Mouse (Mus musculus): ENCODE measurements around the gene Bnip1. TPM values are rescaled to one million over a fixed set of nuclear protein-coding genes. Genes with fewer than 3 reads are reported as not detected.

Gene Bnip1
- total and polyA plus RNA-seq, 2 experiments: 17.5 to 25.2 TPM

DNA sequence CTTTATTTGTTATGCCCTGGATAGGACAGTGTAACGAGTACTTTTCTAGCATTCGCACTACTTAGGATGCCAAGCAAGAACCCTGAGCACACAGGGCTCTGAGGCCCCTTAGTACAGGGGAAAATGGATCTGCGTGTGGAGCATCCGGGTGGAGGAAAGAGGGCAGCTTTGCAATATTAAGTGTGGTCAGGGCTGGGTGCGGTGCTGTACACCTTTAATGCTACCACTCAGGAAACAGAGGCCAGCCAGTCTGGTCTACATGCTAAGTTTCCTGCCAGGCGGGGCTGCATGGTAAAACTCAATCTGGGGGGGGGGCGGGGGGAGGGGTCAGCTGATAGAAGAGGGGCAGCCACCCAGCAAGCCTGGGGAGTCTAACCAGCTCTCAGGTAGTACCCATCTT lies 14.5 kb downstream of the Bnip1 start:
- DNase-seq (ENCODE audit: extremely low read depth, low read depth, low spot score): no peak
- Histone ChIP-seq H3K36me3 (ENCODE audit: control insufficient read depth, insufficient read depth, low read length) (peaks cover 10% of the 10 kb centered on the region; the same call in 1 of the 2 replicates), H3K9ac (ENCODE audit: low read depth, low read length) (no peak overlapping the region), H3K79me2 (ENCODE audit: control insufficient read depth, insufficient read depth, low read length) (no peaks in the 10 kb centered on the region), H3K27ac (replicated peaks; ENCODE audit: insufficient read depth, low read depth, low read length) (no peak overlapping the region), H3K4me3 (ENCODE audit: insufficient read depth, low read depth, low read length) (no peak overlapping the region), H3K4me1 (ENCODE audit: control insufficient read depth, insufficient read depth, low read length) (no peaks in the 10 kb centered on the region), H3K27me3 (ENCODE audit: control insufficient read depth, insufficient read depth, low read length) (no peaks in the 10 kb centered on the region)
- WGBS: 78% methylated on average over 7 of the region's 7 CpGs
- no peak for TF ChIP-seq CTCF (IDR thresholded peaks at IDR 0.05; ENCODE audit: low read depth, low read length)
- no peak for TF ChIP-seq POLR2A (IDR thresholded peaks at IDR 0.05; ENCODE audit: extremely low read depth, insufficient read depth, low read length)

DNA sequence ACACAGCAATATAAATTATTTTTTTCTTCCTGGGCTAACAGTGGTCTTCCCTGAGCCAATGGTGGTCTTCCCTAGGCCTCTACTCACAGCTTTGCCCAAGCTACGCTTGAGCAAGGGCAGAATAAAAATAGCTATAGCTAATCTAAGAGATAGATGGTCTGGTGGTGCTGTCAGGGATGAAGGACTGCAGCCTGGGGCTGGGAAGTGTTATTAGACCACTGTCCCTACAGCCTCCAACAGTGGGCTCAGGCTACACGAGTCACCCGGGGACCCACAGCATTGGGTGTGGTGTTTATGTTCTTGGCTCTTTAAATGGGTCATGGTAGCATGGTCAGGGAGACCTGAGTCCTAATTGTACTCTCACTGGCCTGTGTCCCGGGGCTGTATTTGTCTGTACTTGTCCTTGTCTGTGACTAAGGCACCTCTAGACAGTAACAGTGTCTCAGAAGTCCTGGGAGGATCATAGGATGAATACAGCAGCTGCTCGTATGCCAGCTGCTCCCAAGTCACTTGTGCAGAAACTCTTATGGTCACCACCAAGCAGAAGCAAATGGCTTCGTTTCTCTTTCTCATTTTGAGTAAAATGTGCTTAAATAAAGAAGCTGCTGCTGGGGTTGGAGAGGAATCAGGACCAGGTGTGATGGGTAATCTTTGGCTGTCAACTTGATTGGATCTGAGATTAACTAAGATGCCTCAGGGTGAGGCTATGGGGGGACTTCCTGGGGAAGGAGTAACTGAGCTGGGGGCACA lies 16.7 kb downstream of the Bnip1 start:
- DNase-seq (ENCODE audit: extremely low read depth, low read depth, low spot score): no peak

DNA sequence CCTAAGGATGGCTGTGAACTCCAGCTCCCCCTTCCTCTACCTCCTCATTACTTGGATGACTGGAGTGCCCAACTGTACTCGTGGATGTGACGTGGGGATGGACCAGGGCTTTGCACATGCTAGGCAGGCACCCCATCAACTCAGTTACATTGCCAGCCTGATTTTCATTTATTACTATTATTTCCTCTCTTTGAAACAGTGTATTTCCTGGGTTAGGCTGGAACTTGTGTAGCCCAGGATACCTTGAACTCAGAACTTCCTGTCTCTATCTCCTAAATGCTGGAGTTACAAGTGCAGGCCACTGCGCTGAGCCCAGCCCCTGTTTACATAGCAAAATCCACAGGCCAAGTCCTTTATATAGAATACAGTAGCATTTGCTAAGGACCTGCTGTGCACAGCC lies 22.0 kb downstream of the Bnip1 start:
- 84% methylated on average over 3 of the region's 3 CpGs for WGBS
- H3K79me2 ChIP-seq (ENCODE audit: control insufficient read depth, insufficient read depth, low read length): no peaks in the 10 kb centered on the region
- no peaks in the 10 kb centered on the region for H3K27me3 ChIP-seq (ENCODE audit: control insufficient read depth, insufficient read depth, low read length)
- DNase-seq (ENCODE audit: extremely low read depth, low read depth, low spot score): no peak
- H3K27ac ChIP-seq (replicated peaks; ENCODE audit: insufficient read depth, low read depth, low read length): no peak overlapping the region
- H3K9ac ChIP-seq (ENCODE audit: low read depth, low read length): no peak overlapping the region
- no peaks in the 10 kb centered on the region for H3K4me1 ChIP-seq (ENCODE audit: control insufficient read depth, insufficient read depth, low read length)
- H3K36me3 ChIP-seq (ENCODE audit: control insufficient read depth, insufficient read depth, low read length): no peaks in the 10 kb centered on the region
- TF ChIP-seq CTCF (IDR thresholded peaks at IDR 0.05; ENCODE audit: low read depth, low read length): no peak
- no peak for TF ChIP-seq POLR2A (IDR thresholded peaks at IDR 0.05; ENCODE audit: extremely low read depth, insufficient read depth, low read length)
- no peak overlapping the region for H3K4me3 ChIP-seq (ENCODE audit: insufficient read depth, low read depth, low read length)

More for the DNA sequence above, 16.7 kb downstream of the Bnip1 start:
- no peaks in the 10 kb centered on the region for H3K27me3 ChIP-seq (ENCODE audit: control insufficient read depth, insufficient read depth, low read length)
- H3K4me1 ChIP-seq (ENCODE audit: control insufficient read depth, insufficient read depth, low read length): no peaks in the 10 kb centered on the region
- H3K27ac ChIP-seq (replicated peaks; ENCODE audit: insufficient read depth, low read depth, low read length): no peak overlapping the region
- H3K9ac ChIP-seq (ENCODE audit: low read depth, low read length): no peak overlapping the region
- no peak overlapping the region for H3K4me3 ChIP-seq (ENCODE audit: insufficient read depth, low read depth, low read length)
- TF ChIP-seq CTCF (IDR thresholded peaks at IDR 0.05; ENCODE audit: low read depth, low read length): no peak
- TF ChIP-seq POLR2A (IDR thresholded peaks at IDR 0.05; ENCODE audit: extremely low read depth, insufficient read depth, low read length): no peak
- 75% methylated on average over 6 of the region's 6 CpGs for WGBS
- no peaks in the 10 kb centered on the region for H3K79me2 ChIP-seq (ENCODE audit: control insufficient read depth, insufficient read depth, low read length)
- no peaks in the 10 kb centered on the region; the same call in 1 of the 2 replicates for H3K36me3 ChIP-seq (ENCODE audit: control insufficient read depth, insufficient read depth, low read length)

DNA sequence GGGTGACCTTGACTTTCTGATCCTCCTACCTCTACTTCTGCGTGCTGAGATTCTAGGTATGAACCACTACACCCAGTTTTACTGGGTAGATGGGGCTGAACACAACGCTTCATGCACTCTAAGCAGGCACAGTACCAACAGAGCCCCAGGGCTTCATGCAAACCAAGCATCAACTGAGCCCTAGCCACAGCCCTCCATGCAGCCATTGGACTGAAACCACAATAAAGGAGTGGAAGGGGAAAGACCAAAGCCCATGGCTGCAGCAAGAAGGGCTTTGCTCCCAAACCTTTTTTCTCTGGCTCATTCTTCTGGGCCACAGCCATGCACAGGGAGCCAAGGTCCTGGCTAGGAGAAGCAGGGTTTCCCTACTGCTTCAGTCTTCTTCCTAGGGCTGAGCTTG lies 31.7 kb downstream of the Bnip1 start:
- Histone ChIP-seq H3K79me2 (ENCODE audit: control insufficient read depth, insufficient read depth, low read length) (no peaks in the 10 kb centered on the region), H3K9ac (ENCODE audit: low read depth, low read length) (no peak overlapping the region), H3K4me3 (ENCODE audit: insufficient read depth, low read depth, low read length) (no peak overlapping the region), H3K27ac (replicated peaks; ENCODE audit: insufficient read depth, low read depth, low read length) (no peak overlapping the region), H3K4me1 (ENCODE audit: control insufficient read depth, insufficient read depth, low read length) (no peaks in the 10 kb centered on the region), H3K27me3 (ENCODE audit: control insufficient read depth, insufficient read depth, low read length) (no peaks in the 10 kb centered on the region), H3K36me3 (ENCODE audit: control insufficient read depth, insufficient read depth, low read length) (no peaks in the 10 kb centered on the region)
- no peak for DNase-seq (ENCODE audit: extremely low read depth, low read depth, low spot score)
- 66% methylated on average over 2 of the region's 2 CpGs for WGBS
- TF ChIP-seq CTCF (IDR thresholded peaks at IDR 0.05; ENCODE audit: low read depth, low read length): no peak
- TF ChIP-seq POLR2A (IDR thresholded peaks at IDR 0.05; ENCODE audit: extremely low read depth, insufficient read depth, low read length): no peak

DNA sequence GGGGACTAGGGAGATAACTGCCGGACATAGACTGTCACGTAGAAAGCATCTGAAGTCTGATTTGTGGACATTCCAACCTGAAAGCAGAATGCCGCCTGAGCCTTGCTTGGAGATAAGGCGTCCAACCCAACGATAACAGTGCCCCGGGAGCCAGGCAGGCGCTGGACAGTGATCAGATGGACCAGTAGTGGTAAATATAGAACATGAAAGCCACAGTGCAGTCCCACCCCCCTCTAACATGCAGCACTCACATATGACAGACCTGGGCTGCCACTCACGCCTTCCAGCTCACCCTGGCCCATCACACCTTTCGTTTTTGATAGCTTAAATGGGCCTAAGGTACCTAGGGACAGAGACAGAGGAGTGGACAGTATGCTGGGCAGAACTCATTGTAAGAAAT lies 32.6 kb downstream of the Bnip1 start:
- WGBS: 68% methylated on average over 9 of the region's 9 CpGs
- H3K4me3 ChIP-seq (ENCODE audit: insufficient read depth, low read depth, low read length): no peak overlapping the region
- TF ChIP-seq CTCF (IDR thresholded peaks at IDR 0.05; ENCODE audit: low read depth, low read length) (no peak), POLR2A (IDR thresholded peaks at IDR 0.05; ENCODE audit: extremely low read depth, insufficient read depth, low read length) (no peak)
- no peaks in the 10 kb centered on the region for H3K27me3 ChIP-seq (ENCODE audit: control insufficient read depth, insufficient read depth, low read length)
- H3K36me3 ChIP-seq (ENCODE audit: control insufficient read depth, insufficient read depth, low read length): no peaks in the 10 kb centered on the region
- H3K9ac ChIP-seq (ENCODE audit: low read depth, low read length): no peak overlapping the region
- H3K4me1 ChIP-seq (ENCODE audit: control insufficient read depth, insufficient read depth, low read length): no peaks in the 10 kb centered on the region
- DNase-seq (ENCODE audit: extremely low read depth, low read depth, low spot score): no peak
- H3K79me2 ChIP-seq (ENCODE audit: control insufficient read depth, insufficient read depth, low read length): no peaks in the 10 kb centered on the region
- no peak overlapping the region for H3K27ac ChIP-seq (replicated peaks; ENCODE audit: insufficient read depth, low read depth, low read length)

DNA sequence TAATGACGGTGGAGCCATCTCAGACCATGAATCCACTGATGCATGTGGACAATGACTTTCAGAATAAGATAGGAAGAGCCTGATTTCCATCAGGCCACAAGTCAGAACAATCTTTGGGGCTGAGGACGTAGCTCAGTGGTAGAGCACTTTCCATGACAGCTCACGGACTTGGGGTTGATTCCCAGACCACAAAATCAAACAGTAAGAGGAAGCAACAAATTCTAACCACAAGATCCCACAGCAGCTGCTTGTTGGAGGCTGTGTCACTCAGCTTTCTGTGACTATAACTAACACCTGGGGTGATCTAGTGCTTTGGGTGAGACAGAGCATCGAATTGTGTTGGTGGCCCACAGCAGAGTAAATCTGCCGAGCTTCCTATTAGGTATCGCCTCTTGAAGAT lies 35.9 kb downstream of the Bnip1 start:
- no peak for DNase-seq (ENCODE audit: extremely low read depth, low read depth, low spot score)
- Histone ChIP-seq H3K4me1 (ENCODE audit: control insufficient read depth, insufficient read depth, low read length) (no peaks in the 10 kb centered on the region), H3K36me3 (ENCODE audit: control insufficient read depth, insufficient read depth, low read length) (no peaks in the 10 kb centered on the region), H3K9ac (ENCODE audit: low read depth, low read length) (no peak overlapping the region), H3K4me3 (ENCODE audit: insufficient read depth, low read depth, low read length) (no peak overlapping the region), H3K79me2 (ENCODE audit: control insufficient read depth, insufficient read depth, low read length) (no peaks in the 10 kb centered on the region), H3K27ac (replicated peaks; ENCODE audit: insufficient read depth, low read depth, low read length) (no peak overlapping the region), H3K27me3 (ENCODE audit: control insufficient read depth, insufficient read depth, low read length) (no peaks in the 10 kb centered on the region)
- no peak for TF ChIP-seq POLR2A (IDR thresholded peaks at IDR 0.05; ENCODE audit: extremely low read depth, insufficient read depth, low read length)
- TF ChIP-seq CTCF (IDR thresholded peaks at IDR 0.05; ENCODE audit: low read depth, low read length): no peak
- 81% methylated on average over 6 of the region's 6 CpGs for WGBS
